Mouse (Mus musculus): ENCODE data around the gene Ipo13. TPM values are rescaled to one million over a fixed set of nuclear protein-coding genes. Genes with fewer than 3 reads are reported as not detected.

Gene Ipo13
- polyA plus RNA-seq, 1 experiment = 95.3 TPM

DNA sequence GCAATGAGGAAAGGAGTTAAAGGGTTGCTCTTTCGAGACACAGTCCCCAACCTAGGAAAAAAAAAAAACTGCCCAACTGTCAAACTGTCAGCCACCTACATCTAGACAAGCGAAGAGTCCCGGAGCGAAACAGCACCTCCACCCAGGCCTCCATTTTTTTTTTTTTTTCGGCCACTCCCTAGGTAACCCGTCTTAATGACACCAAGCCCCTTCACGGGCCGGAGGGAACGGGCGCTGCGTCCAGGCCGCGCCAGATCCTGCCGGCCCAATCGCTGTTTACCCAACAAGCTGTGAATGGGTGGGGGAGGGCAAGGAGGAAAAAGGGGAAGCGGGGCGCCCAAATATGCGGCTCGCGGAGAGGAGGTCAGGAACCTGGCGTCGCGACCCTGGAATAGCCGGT lies 28.2 kb downstream of the Ipo13 start:
- TF ChIP-seq CTCF (IDR thresholded peaks at IDR 0.05; ENCODE audit: low read depth, low read length) (no peak), POLR2A (IDR thresholded peaks at IDR 0.05; ENCODE audit: borderline replicate concordance, low read depth, low read length) (no peak)
- Histone ChIP-seq H3K27ac (ENCODE audit: insufficient read depth, low read depth, low read length) (peak overlapping the region; percentile 89), H3K4me3 (ENCODE audit: insufficient read depth, low read length) (peak overlapping the region; percentile 75), H3K4me1 (ENCODE audit: control insufficient read depth, insufficient read depth, low read length) (peaks cover 21% of the 10 kb centered on the region)

DNA sequence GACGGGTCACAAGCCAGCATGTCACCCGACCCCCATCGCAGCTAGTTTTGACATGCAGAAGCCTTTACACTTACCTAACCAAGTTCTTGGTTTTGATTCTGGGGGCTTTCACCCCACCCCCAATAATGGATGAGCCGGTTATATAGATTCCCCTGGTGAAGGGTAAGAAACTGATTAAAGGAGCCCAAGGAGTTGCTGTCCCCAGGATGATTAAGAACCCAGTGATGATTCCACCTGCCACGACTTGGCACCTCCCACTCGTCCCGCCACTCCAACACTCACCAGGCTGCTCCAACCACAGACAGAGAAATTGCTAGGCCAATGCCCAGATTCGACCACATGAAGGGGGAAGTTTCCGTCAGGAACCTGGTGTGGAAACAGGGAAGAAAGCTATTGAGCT lies 28.8 kb downstream of the Ipo13 start:
- TF ChIP-seq CTCF (IDR thresholded peaks at IDR 0.05; ENCODE audit: low read depth, low read length) (no peak), POLR2A (IDR thresholded peaks at IDR 0.05; ENCODE audit: borderline replicate concordance, low read depth, low read length) (no peak)
- Histone ChIP-seq H3K27ac (ENCODE audit: insufficient read depth, low read depth, low read length) (peak overlapping the region; percentile 89; the same call in 1 of the 2 replicates), H3K4me1 (ENCODE audit: control insufficient read depth, insufficient read depth, low read length) (peaks cover 21% of the 10 kb centered on the region), H3K4me3 (ENCODE audit: insufficient read depth, low read length) (peak overlapping the region; percentile 75)

DNA sequence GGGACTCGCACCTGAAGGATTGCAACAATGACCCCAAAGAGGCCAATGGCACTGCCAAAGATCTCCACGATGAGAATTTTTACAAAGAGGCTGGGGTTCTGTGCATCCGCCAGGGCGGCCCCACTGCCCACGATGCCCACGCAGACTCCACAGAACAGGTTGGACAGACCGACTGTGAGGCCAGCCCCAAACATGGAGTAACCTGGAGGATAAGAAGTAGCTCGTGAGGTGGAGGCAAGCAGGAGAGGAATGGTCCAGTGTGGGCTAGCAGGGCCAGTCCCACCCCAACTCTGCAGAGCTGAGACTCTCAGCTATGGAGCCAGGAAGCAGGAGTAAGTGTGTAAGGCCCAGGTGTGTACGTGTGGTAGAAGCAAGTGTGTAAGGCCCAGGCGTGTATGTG lies 29.7 kb downstream of the Ipo13 start:
- Histone ChIP-seq H3K4me3 (ENCODE audit: insufficient read depth, low read length) (no peak overlapping the region), H3K4me1 (ENCODE audit: control insufficient read depth, insufficient read depth, low read length) (peaks cover 18% of the 10 kb centered on the region)

DNA sequence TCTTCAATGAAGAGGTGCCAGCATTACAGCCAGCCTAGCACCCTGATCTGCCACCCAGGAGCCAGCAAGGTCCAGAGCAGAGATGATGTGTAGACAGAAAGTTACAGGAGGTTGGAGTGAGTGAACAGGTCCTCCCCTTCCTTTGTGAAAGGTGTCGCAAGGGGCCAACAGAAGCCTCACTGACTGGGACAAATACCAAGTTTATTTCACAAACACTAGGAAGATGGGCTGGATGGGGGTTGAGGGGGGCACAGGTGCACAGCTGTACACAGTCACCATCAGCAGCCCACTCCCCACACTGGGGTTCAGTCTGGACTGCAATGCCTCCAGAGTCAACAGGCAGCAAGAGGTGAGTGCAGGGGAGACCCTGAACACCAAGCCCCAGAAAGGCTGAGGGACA lies 30.7 kb downstream of the Ipo13 start:
- TF ChIP-seq CTCF (IDR thresholded peaks at IDR 0.05; ENCODE audit: low read depth, low read length) = no peak
- Histone ChIP-seq H3K4me3 (ENCODE audit: insufficient read depth, low read length) (0 out of 2 replicates have a peak overlapping the region, but pooled peaks have one; percentile 1), H3K4me1 (ENCODE audit: control insufficient read depth, insufficient read depth, low read length) (peaks cover 18% of the 10 kb centered on the region), H3K27ac (ENCODE audit: insufficient read depth, low read depth, low read length) (no peak overlapping the region)

More for the DNA sequence above, 29.7 kb downstream of the Ipo13 start:
- H3K27ac ChIP-seq (ENCODE audit: insufficient read depth, low read depth, low read length) = no peak overlapping the region
- TF ChIP-seq POLR2A (IDR thresholded peaks at IDR 0.05; ENCODE audit: borderline replicate concordance, low read depth, low read length) (no peak), CTCF (IDR thresholded peaks at IDR 0.05; ENCODE audit: low read depth, low read length) (no peak)

DNA sequence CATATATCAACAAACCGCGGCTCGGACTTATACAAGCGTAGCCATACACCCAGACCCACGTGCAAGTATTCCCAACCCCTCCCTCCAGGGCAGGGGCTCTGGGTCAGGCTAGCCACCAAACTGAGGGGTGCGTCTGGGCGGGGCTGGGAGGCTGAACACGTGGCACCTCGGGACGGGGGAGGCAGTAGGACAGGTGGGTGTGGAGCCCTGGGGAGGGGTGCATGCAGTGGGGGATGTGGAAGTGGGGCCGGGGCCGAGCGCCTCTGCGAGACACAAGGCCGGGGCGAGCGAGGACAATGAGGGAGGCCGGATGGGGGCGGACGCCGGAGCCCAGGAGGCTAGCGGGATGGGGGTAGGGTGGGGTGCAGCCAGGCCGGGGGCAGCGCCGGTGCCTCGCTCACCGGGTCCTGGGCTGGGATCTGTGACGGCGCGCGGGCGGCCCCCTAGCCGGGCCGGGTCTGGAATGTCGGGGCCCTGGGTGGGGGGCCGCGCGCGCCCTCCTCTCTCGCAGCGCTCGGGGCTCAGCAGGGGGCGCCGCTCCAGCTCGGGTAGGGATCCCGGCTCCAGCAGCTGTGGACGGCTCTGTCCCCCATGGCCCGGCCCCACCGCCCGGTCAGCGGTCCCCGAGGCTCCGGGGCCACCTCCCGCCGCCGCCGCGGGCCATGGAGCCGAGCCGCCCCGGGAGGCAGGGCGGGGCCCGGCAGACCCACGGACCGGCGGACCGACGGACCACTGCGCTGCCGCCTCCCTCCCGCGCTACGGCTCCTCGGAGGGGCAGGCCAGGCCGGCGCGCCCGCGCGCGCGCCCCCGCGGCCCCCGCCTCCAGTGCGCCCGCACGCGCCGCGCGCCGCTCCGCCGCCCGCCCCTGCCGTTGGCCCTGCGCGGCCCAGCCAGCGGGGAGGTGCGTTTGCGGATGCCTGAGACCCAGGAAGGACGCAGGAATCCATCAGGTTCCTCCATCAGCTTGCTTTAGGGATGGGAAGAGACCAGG lies 31.8 kb downstream of the Ipo13 start, which contains the start of gene B4galt2:
Gene B4galt2, minus strand, starts transcription at position 787 of the 991 bp plus-strand sequence.
- H3K27ac ChIP-seq (ENCODE audit: insufficient read depth, low read depth, low read length) = no peak within 1 kb of the TSS
- peaks cover 18% of the 10 kb centered on the region for H3K4me1 ChIP-seq (ENCODE audit: control insufficient read depth, insufficient read depth, low read length)
- peak within 1 kb of the TSS; percentile 44 for H3K4me3 ChIP-seq (ENCODE audit: insufficient read depth, low read length)
- no peak for TF ChIP-seq CTCF (IDR thresholded peaks at IDR 0.05; ENCODE audit: low read depth, low read length)
- TF ChIP-seq POLR2A (IDR thresholded peaks at IDR 0.05; ENCODE audit: borderline replicate concordance, low read depth, low read length) = no peak

DNA sequence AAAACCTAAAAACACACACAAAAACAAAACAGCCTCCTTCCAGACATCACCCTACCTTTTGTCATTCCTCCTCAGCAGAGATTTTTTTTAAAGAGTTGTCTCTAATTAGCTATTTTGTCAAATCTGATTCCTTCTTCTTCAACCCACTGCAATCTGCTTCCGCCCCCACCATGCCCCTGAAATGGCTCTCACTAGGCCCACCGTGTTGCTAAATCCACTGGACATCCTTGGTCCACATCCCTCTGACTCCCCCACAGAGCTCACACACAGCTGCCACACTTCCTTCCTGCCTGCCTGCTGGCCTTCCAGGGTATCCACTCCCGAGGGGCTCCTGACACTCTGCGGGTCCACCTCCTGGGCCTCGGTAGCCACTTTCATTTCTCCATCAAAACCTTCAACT lies 36.1 kb downstream of the Ipo13 start:
- Histone ChIP-seq H3K4me3 (ENCODE audit: insufficient read depth, low read length) (no peak overlapping the region), H3K27ac (ENCODE audit: insufficient read depth, low read depth, low read length) (no peak overlapping the region), H3K4me1 (ENCODE audit: control insufficient read depth, insufficient read depth, low read length) (no peaks in the 10 kb centered on the region)
- TF ChIP-seq POLR2A (IDR thresholded peaks at IDR 0.05; ENCODE audit: borderline replicate concordance, low read depth, low read length) = no peak
- TF ChIP-seq CTCF (IDR thresholded peaks at IDR 0.05; ENCODE audit: low read depth, low read length) = no peak

DNA sequence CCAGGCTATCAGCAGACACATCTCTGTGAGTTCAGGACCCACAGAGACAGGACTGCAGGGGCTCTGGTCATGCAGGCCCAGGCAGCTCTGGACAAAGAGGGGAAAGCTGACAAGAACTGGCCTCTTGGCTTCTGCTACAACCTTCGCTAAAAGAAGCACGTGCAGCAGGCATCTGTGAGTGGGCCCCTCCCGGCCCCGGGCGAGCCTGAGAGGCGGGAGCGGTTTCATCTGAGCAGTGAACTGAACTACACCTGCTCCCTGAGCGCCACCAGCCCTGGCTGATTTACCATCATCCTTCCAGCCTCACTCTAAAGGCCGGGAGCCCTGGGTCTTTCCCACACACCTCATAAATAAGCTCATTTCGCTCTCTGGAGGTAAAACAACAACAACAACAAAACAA lies 36.5 kb downstream of the Ipo13 start:
- no peak for TF ChIP-seq CTCF (IDR thresholded peaks at IDR 0.05; ENCODE audit: low read depth, low read length)
- TF ChIP-seq POLR2A (IDR thresholded peaks at IDR 0.05; ENCODE audit: borderline replicate concordance, low read depth, low read length) = no peak
- H3K4me1 ChIP-seq (ENCODE audit: control insufficient read depth, insufficient read depth, low read length) = no peaks in the 10 kb centered on the region
- H3K4me3 ChIP-seq (ENCODE audit: insufficient read depth, low read length) = no peak overlapping the region
- no peak overlapping the region for H3K27ac ChIP-seq (ENCODE audit: insufficient read depth, low read depth, low read length)

DNA sequence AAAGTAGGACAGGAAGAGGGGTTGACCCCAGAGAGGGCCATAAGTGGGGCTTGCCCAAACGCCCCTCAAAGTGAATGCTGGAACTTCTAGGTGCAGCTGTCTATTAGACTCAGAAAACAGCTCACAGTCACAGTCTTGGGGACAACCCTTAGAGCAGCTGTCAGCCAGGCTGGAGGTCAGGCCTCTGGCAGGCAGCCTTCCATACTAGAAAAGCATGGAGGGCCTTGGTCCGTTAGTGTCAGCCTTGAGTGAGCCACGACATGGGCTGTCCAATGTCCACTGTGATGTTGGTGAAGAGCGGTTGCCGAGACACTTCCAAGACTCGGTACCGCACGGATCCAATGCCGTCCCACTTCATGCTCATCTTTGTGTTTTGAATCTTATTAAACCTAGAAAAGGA lies 41.2 kb downstream of the Ipo13 start:
- no peak overlapping the region for H3K4me3 ChIP-seq (ENCODE audit: insufficient read depth, low read length)
- no peak overlapping the region for H3K27ac ChIP-seq (ENCODE audit: insufficient read depth, low read depth, low read length)
- TF ChIP-seq POLR2A (IDR thresholded peaks at IDR 0.05; ENCODE audit: borderline replicate concordance, low read depth, low read length) (no peak), CTCF (IDR thresholded peaks at IDR 0.05; ENCODE audit: low read depth, low read length) (no peak)
- no peaks in the 10 kb centered on the region for H3K4me1 ChIP-seq (ENCODE audit: control insufficient read depth, insufficient read depth, low read length)

DNA sequence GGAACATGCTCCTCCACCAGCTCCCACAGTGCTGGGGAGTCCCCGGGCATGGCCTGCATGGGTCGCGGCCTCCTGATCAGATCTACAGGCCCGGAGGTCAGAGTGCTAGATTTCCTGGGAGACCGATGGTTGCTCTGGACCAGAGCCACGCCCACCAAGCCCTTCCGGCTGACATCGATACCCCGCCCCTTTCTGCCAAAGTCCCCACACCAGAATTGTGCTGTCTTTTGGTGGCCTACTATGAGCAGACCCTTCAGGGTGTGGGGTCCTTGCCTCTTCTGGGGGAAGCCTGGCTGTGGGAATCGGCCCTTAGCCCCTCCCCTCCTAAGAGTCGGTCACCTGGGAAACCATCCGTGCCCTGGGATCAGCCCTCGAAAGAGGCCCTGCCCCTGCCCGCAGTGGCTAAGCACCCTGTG lies 42.3 kb downstream of the Ipo13 start, which contains the start of gene Ccdc24:
Gene Ccdc24, minus strand, starts transcription at position 87 of the 416 bp plus-strand sequence.
- no peak within 1 kb of the TSS for H3K4me3 ChIP-seq (ENCODE audit: insufficient read depth, low read length)
- no peak for TF ChIP-seq POLR2A (IDR thresholded peaks at IDR 0.05; ENCODE audit: borderline replicate concordance, low read depth, low read length)
- no peak for TF ChIP-seq CTCF (IDR thresholded peaks at IDR 0.05; ENCODE audit: low read depth, low read length)
- no peaks in the 10 kb centered on the region for H3K4me1 ChIP-seq (ENCODE audit: control insufficient read depth, insufficient read depth, low read length)
- no peak within 1 kb of the TSS for H3K27ac ChIP-seq (ENCODE audit: insufficient read depth, low read depth, low read length)

DNA sequence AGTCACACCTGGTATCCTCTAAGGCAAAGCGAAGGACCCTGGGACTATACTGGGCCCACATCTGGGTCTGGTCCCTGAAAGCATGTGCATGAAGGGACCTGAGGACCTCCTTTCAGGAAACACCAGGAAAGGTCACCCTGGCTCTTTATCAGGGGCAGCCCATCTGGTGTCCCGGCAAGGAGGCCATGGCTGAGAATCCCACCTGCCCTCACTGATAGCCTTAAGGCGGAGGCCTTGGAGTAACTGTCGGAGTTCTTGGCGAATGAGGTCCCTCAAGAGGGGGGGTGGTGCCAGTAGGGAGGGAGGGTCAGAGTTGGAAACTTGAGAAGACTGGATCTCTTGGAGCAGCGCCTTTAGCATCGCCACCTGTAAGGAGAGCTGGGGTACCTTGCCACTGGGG lies 43.0 kb downstream of the Ipo13 start:
- no peaks in the 10 kb centered on the region for H3K4me1 ChIP-seq (ENCODE audit: control insufficient read depth, insufficient read depth, low read length)
- no peak overlapping the region for H3K4me3 ChIP-seq (ENCODE audit: insufficient read depth, low read length)
- no peak overlapping the region for H3K27ac ChIP-seq (ENCODE audit: insufficient read depth, low read depth, low read length)
- no peak for TF ChIP-seq CTCF (IDR thresholded peaks at IDR 0.05; ENCODE audit: low read depth, low read length)
- no peak for TF ChIP-seq POLR2A (IDR thresholded peaks at IDR 0.05; ENCODE audit: borderline replicate concordance, low read depth, low read length)
